Mouse (Mus musculus): ENCODE results near the gene Mrgprx2. TPM values are rescaled to one million over a fixed set of nuclear protein-coding genes. Genes with fewer than 3 reads are reported as not detected.
"Not testable (repeated sequence)": the region's sequence is repeated elsewhere in the genome, so short reads cannot be mapped to it uniquely, and the experiment has no call there.

Gene Mrgprx2
- total RNA-seq (2021), result not detected
- long read RNA-seq, experiment 1, result 0 reads
- long read RNA-seq, experiment 2, result 0 reads

DNA sequence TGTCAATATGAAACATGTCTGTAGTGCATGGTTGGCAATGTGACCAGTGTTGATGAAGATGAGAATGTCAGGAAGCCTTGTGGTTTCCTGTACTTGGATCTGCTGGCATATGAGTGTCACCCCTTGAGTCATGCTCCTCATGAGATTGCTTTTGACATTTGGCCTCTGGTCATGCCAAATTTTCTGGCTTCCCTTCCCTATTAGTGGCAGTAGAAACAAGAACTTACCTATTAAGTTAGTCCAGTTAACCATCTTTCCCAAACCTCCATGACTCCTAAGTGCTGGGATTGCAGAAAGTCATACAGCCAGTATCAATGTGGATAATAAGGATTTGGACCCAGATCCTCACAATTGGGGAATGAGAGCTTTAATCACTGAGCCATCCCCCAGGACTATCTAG, at the start of gene Mrgprx2:
Gene Mrgprx2, minus strand, starts transcription at position 101 of the 400 bp plus-strand sequence.
- no peak for DNase-seq

DNA sequence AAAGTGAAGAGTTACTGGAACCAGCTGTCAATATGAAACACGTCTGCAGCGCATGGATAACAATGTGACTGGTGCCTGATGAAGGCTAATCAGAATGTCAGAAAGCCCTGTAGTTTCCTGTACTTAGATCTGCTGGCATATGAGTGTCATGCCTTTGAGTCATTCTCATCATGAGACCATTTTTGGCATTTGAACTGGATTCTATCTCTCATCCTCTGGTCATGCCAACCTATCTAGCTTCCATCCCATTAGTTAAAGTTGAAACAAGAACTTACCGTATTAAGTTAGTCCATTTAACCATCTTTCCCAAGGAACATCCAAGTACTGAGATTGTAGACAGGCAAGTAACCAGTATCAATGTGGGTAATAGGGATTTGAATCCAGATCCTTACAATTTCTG, 42.9 kb downstream of the Mrgprx2 start, which contains the start of gene Mrgprb1:
Gene Mrgprb1, minus strand, starts transcription at position 101 of the 400 bp plus-strand sequence.
- no peak for DNase-seq

DNA sequence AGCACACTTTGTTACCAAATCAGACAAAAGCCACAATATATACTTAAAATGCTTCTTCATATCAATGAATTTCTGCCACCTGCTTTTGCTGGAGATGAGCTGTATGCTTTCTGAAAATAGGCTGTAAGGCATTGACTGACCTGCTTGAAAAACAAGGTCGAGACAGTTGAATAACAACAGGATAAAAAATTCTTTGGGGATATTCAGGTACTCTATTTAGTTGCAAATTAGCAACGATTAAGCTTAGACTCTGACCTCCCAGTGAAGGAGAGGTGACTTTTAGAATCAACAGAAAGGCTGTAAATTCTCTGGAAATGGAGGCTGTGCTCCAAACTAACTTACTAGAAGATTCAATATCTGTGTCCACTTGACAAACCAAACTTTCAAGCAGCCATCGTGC, 62.5 kb downstream of the Mrgprx2 start:
- no peak for DNase-seq

DNA sequence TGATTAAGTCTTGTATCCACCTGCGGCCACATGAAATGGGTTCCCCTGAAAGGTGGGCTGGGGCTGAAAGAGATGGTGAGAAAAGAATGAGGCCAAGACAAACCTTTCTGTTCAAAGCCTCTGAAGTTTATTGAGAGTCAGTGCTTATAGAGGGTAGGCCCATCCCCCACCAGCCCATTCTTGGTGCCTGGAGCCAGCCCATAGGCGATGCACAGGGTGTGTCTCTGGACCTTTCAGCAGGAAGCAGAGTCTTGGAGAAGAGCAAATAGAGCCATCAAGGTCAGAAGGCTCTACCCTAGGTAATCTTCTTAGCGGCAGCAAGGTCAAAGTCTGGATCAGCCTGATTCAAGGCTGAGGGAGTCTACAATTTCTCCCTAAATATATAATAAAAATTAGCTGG, 63.2 kb downstream of the Mrgprx2 start:
- not testable (repeated sequence) for DNase-seq

Other genes starting within 250 kb of the Mrgprx2 start
- not detected for gene Mrgprb8, start 110.8 kb downstream of the Mrgprx2 start, total RNA-seq (2021)
- under 1 TPM; 0.05 to 0.40 TPM for gene Mrgprb1, start 43.0 kb downstream of the Mrgprx2 start, total RNA-seq (2021)
- gene Mrgprb2, start 58.8 kb upstream of the Mrgprx2 start, total RNA-seq (2021), result not detected
- not detected for gene Mrgprb3, start 144.5 kb upstream of the Mrgprx2 start, total RNA-seq (2021)

Data from heart, adult 18-20 months (tissue).